Mouse (Mus musculus) left cerebral cortex, adult 18-20 months (tissue): Measurements from ENCODE around the gene Ubap1. TPM values are rescaled to one million over a fixed set of nuclear protein-coding genes. Genes with fewer than 3 reads are reported as not detected.

Experiments
- DNase-seq, 2 experiments: peaks; one replicate each; pipeline ENCODE4 v3.0.0; 2021 to 2022; ENCODE audit warnings: low spot score in 2 of 2, mixed read lengths in 1 of 2
- long read RNA-seq, 2 experiments: library from polyadenylated mRNA; stranded (forward); transcript quantifications; one replicate each; pipeline ENCODE4 v2.0.0; 2021
- total RNA-seq, 2 experiments: library from RNA; stranded (reverse); gene quantifications; 2 replicates each; pipeline ENCODE4 v1.2.3; 2021

The Ubap1 gene
- total RNA-seq: 10 to 100 TPM; 48.3 to 57.9 TPM
- long read RNA-seq, experiment 1, transcript Ubap1-201 (7 exons, 3,456 nt): major isoform, 67 of 91 reads
- long read RNA-seq, experiment 1, partial matches to known transcripts: 5 of 91 reads
- long read RNA-seq, experiment 1, other reads (novel, unspliced or antisense): 17 of 91 reads
- long read RNA-seq, experiment 2, transcript Ubap1-201 (7 exons, 3,456 nt): major isoform, 72 of 91 reads
- long read RNA-seq, experiment 2, partial matches to known transcripts: 2 of 91 reads
- long read RNA-seq, experiment 2, other reads (novel, unspliced or antisense): 17 of 91 reads

GRCm38 (mm10) chr4:41348584-41349198 is at the start of gene Ubap1:
TSS of gene Ubap1 (plus strand) at chr4:41348996.
- peak; percentile 89 to 92 for DNase-seq

GRCm38 (mm10) chr4:41303671-41304070 is 45.1 kb upstream of the Ubap1 start:
- DNase-seq: no peak

GRCm38 (mm10) chr4:41304302-41304701 is 44.5 kb upstream of the Ubap1 start:
- DNase-seq: peak in 1 of 2 experiments; percentile 19

- no peak for DNase-seq
These were observed 41.4 kb upstream of the Ubap1 start for GRCm38 (mm10) chr4:41307406-41307805.

GRCm38 (mm10) chr4:41310567-41311563 is 37.9 kb upstream of the Ubap1 start:
- no peak for DNase-seq

- DNase-seq: no peak
These were observed 35.1 kb upstream of the Ubap1 start for GRCm38 (mm10) chr4:41313722-41314121.

GRCm38 (mm10) chr4:41314141-41315129 is 34.4 kb upstream of the Ubap1 start, which contains the start of gene Dcaf12:
TSS of gene Dcaf12 (minus strand) at chr4:41314889.
- peak; percentile 94 for DNase-seq

- DNase-seq: no peak
These were observed 33.6 kb upstream of the Ubap1 start for GRCm38 (mm10) chr4:41315173-41315572.

GRCm38 (mm10) chr4:41318267-41318666 is 30.5 kb upstream of the Ubap1 start:
- DNase-seq: no peak

- no peak for DNase-seq
These were observed 27.8 kb upstream of the Ubap1 start for GRCm38 (mm10) chr4:41320971-41321370.

GRCm38 (mm10) chr4:41326876-41327275 is 21.9 kb upstream of the Ubap1 start:
- no peak for DNase-seq

- no peak for DNase-seq
These were observed 19.3 kb upstream of the Ubap1 start for GRCm38 (mm10) chr4:41329481-41329880.

- no peak for DNase-seq
These were observed 17.7 kb upstream of the Ubap1 start for GRCm38 (mm10) chr4:41331085-41331484.

- DNase-seq: no peak
These were observed 16.9 kb upstream of the Ubap1 start for GRCm38 (mm10) chr4:41331698-41332421.

- no peak for DNase-seq
These were observed 12.2 kb upstream of the Ubap1 start for GRCm38 (mm10) chr4:41336546-41336945.

- DNase-seq: no peak
These were observed 7.8 kb upstream of the Ubap1 start for GRCm38 (mm10) chr4:41340912-41341550.

- DNase-seq: no peak
These were observed 2.8 kb upstream of the Ubap1 start for GRCm38 (mm10) chr4:41346011-41346410.

- no peak for DNase-seq
These were observed 957 bp upstream of the Ubap1 start for GRCm38 (mm10) chr4:41347839-41348238.

GRCm38 (mm10) chr4:41349199-41349591 is 399 bp downstream of the Ubap1 start:
- no peak for DNase-seq
